Mouse (Mus musculus) neural tube, embryonic 11.5 days (tissue): ENCODE measurements at regions not wholly inside any gene's neighbourhood (a gene's known extent, or its start where the extent isn't known, plus 50 kb on each side); places are given as distances from the start of the nearest gene placed in this dataset.

Source experiments
- ATAC-seq: fragments of 200-750 bp; cut with Nextera tagmentation; 2 replicates; pipeline ENCODE4 v1.8.0; 2017; ENCODE audit warnings: moderate number of reproducible peaks, mild to moderate bottlenecking, moderate TSS enrichment, moderate library complexity; ENCODE audit not compliant: insufficient read depth, low FRiP score, low TSS enrichment
- DNase-seq: peaks from one replicate; pipeline ENCODE4 v3.0.0-alpha.2; 2015; ENCODE audit warnings: low spot score
- H3K27ac ChIP-seq: fragments of 300-500 bp; sonication (generic); 2 replicates; pipeline ENCODE4 v1.5.1; 2014; ENCODE audit warnings: low read depth, mild to moderate bottlenecking, low read length
- H3K27me3 ChIP-seq: fragments of 300-500 bp; sonication (generic); 2 replicates; pipeline ENCODE4 v1.6.1; 2014; ENCODE audit warnings: mild to moderate bottlenecking, low read length, mixed read lengths; ENCODE audit not compliant: control insufficient read depth, insufficient read depth
- H3K36me3 ChIP-seq: fragments of 300-500 bp; sonication (generic); 2 replicates; pipeline ENCODE4 v1.6.1; 2014; ENCODE audit warnings: mild to moderate bottlenecking, low read length, moderate library complexity, mixed read lengths; ENCODE audit not compliant: control insufficient read depth, insufficient read depth
- H3K4me1 ChIP-seq: fragments of 300-500 bp; sonication (generic); 2 replicates; pipeline ENCODE4 v1.6.1; 2014; ENCODE audit warnings: low read length, mixed read lengths; ENCODE audit not compliant: control insufficient read depth, insufficient read depth
- H3K4me2 ChIP-seq: fragments of 300-500 bp; sonication (generic); 2 replicates; pipeline ENCODE4 v1.6.1; 2014; ENCODE audit warnings: low read depth, mild to moderate bottlenecking, moderate library complexity
- H3K4me3 ChIP-seq: fragments of 300-500 bp; sonication (generic); 2 replicates; pipeline ENCODE4 v1.5.1; 2014; ENCODE audit warnings: low read depth, low read length
- H3K9ac ChIP-seq: fragments of 300-500 bp; sonication (generic); 2 replicates; pipeline ENCODE4 v1.6.1; 2014; ENCODE audit warnings: mild to moderate bottlenecking, low read length
- H3K9me3 ChIP-seq: fragments of 300-500 bp; sonication (generic); 2 replicates; pipeline ENCODE4 v1.6.1; 2016; ENCODE audit warnings: low read length; ENCODE audit not compliant: control insufficient read depth
- WGBS: fragments of 180-500 bp; shearing (Covaris S2); extraction: QIAGEN DNeasy Blood & Tissue Kit; methylation state at CpG from one replicate; pipeline ENCODE4 v1.1.7; 2014; 5-methylcytosine and 5-hydroxymethylcytosine counted together

DNA sequence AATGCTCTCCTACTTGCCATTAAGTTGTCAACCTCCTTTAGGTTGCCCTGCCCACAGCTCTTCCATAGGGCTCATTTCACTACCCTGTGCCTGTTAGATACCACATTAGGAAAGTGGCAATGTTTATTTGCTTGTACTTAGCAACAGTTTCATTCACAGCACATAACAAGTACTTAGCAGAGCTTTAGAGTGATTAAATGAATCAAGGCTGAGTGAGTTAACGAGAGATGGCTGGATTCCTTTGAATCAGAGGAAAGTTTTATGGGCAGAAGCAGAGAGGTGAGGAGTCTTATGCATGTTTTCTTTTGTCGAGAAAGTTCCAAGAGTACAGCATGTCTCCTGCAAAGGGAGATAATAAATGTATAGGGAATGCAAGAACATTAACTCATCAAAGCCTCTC, 60.5 kb downstream of the Ptgs2 start:
- no peaks in the 10 kb centered on the region for H3K36me3 ChIP-seq
- DNase-seq (no peak), ATAC-seq (no peak)
- 82% methylated on average over 2 of the region's 2 CpGs for WGBS
- H3K27ac ChIP-seq: no peak overlapping the region
- no peaks in the 10 kb centered on the region for H3K4me1 ChIP-seq
- H3K4me2 ChIP-seq: no peak overlapping the region
- H3K4me3 ChIP-seq: no peak overlapping the region
- H3K27me3 ChIP-seq: no peaks in the 10 kb centered on the region
- no peak overlapping the region for H3K9ac ChIP-seq
- no peaks in the 10 kb centered on the region for H3K9me3 ChIP-seq

GRCm38 (mm10) chr1:150164890-150165596, 65.2 kb downstream of the Ptgs2 start:
- Histone ChIP-seq H3K9me3 (no peaks in the 10 kb centered on the region), H3K36me3 (no peaks in the 10 kb centered on the region), H3K4me1 (no peaks in the 10 kb centered on the region), H3K27me3 (no peaks in the 10 kb centered on the region), H3K4me3 (no peak overlapping the region), H3K4me2 (no peak overlapping the region), H3K27ac (no peak overlapping the region), H3K9ac (no peak overlapping the region)
- no peak for ATAC-seq
- no peak for DNase-seq
- 70% methylated on average over 17 of the region's 17 CpGs for WGBS

GRCm38 (mm10) chr1:150165597-150165973, 65.8 kb downstream of the Ptgs2 start:
- DNase-seq: no peak
- H3K4me3 ChIP-seq: no peak overlapping the region
- no peak overlapping the region for H3K9ac ChIP-seq
- H3K4me1 ChIP-seq: no peaks in the 10 kb centered on the region
- no peak overlapping the region for H3K4me2 ChIP-seq
- H3K9me3 ChIP-seq: no peaks in the 10 kb centered on the region
- ATAC-seq: no peak
- no peak overlapping the region for H3K27ac ChIP-seq
- 84% methylated on average over 7 of the region's 7 CpGs for WGBS
- H3K27me3 ChIP-seq: no peaks in the 10 kb centered on the region
- H3K36me3 ChIP-seq: no peaks in the 10 kb centered on the region

- Histone ChIP-seq H3K4me1 (no peaks in the 10 kb centered on the region), H3K27me3 (no peaks in the 10 kb centered on the region), H3K4me3 (no peak overlapping the region), H3K27ac (no peak overlapping the region), H3K36me3 (no peaks in the 10 kb centered on the region), H3K9ac (no peak overlapping the region), H3K9me3 (no peaks in the 10 kb centered on the region), H3K4me2 (no peak overlapping the region)
- ATAC-seq (no peak), DNase-seq (no peak)
Measured at GRCm38 (mm10) chr1:150167172-150167571, 67.3 kb downstream of the Ptgs2 start.

DNA sequence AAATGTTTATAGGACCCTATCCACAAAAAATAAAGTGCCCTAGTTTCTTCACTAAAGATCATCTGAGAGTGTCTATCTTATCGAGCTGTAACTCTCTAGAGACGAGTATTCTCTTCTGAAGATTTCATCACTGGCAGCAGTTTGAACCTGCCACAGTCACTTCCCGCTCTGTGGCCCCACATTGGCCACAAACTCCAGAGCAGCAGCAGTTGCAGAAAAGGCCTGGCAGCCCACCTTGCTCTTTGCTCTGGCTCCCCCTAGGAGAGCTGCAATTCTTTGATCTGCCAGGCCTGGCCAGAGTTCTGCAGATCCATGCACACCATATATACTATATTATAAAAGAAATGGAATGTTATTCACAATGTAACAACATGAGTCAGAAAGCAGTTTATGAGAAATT, 74.4 kb downstream of the Ptgs2 start:
- Histone ChIP-seq H3K4me3 (no peak overlapping the region), H3K4me2 (no peak overlapping the region), H3K27me3 (no peaks in the 10 kb centered on the region), H3K36me3 (no peaks in the 10 kb centered on the region), H3K9me3 (no peaks in the 10 kb centered on the region), H3K9ac (no peak overlapping the region), H3K27ac (no peak overlapping the region), H3K4me1 (no peaks in the 10 kb centered on the region)
- 85% methylated on average over 3 of the region's 3 CpGs for WGBS
- ATAC-seq: no peak
- DNase-seq: no peak

DNA sequence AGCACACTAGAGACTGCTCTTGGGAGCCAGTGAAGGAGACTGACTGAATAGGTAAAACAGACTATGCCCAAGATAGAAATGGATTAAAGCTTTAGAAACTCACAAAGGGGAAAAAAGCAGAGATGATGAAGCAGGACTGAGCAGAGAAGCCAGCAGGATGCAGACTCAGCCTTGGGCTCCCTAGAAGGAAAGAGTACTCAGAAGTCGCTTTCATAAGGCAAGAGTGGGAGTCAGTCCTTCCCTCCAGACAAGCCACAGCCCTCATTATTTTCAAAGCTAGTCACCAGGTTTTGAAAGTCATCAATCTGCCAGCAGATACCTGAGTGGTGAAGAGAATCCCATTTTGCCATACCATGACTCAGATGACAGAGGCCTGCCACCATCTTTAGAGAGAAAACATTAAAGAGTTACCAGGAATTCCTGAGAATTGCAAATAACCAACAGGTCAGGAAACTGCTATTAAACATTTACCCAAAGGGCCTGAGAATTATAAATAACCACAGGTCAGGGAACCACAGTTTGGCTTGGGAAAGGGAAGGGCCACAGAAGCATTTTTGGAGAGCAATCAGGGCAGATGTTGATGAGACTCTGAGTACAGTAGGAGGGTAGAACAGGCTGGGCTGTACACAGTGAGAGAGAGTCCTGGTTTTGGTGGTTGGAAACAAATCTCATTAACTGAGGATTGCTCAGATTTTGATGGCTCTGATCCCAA, 77.4 kb downstream of the Ptgs2 start:
- Histone ChIP-seq H3K27ac (no peak overlapping the region), H3K36me3 (no peaks in the 10 kb centered on the region), H3K27me3 (no peaks in the 10 kb centered on the region), H3K9me3 (no peaks in the 10 kb centered on the region), H3K4me1 (no peaks in the 10 kb centered on the region), H3K9ac (no peak overlapping the region), H3K4me3 (no peak overlapping the region), H3K4me2 (no peak overlapping the region)
- DNase-seq (no peak), ATAC-seq (no peak)
- 93% methylated on average over 1 of the region's 1 CpGs for WGBS

- Histone ChIP-seq H3K4me2 (no peak overlapping the region), H3K27me3 (no peaks in the 10 kb centered on the region), H3K4me3 (no peak overlapping the region), H3K9ac (no peak overlapping the region), H3K27ac (no peak overlapping the region), H3K4me1 (no peaks in the 10 kb centered on the region), H3K9me3 (no peaks in the 10 kb centered on the region), H3K36me3 (no peaks in the 10 kb centered on the region)
- 92% methylated on average over 2 of the region's 2 CpGs for WGBS
- DNase-seq: no peak
- no peak for ATAC-seq
Measured at GRCm38 (mm10) chr1:150202022-150202421, 102.2 kb downstream of the Ptgs2 start.

- Histone ChIP-seq H3K4me3 (no peak overlapping the region), H3K9me3 (no peaks in the 10 kb centered on the region), H3K4me1 (no peaks in the 10 kb centered on the region), H3K27me3 (no peaks in the 10 kb centered on the region), H3K4me2 (no peak overlapping the region), H3K9ac (no peak overlapping the region), H3K36me3 (no peaks in the 10 kb centered on the region), H3K27ac (no peak overlapping the region)
- ATAC-seq (no peak), DNase-seq (no peak)
Measured at GRCm38 (mm10) chr1:150212454-150212853, 106.8 kb upstream of the Pdc start.

- H3K27me3 ChIP-seq: no peaks in the 10 kb centered on the region
- H3K4me2 ChIP-seq: no peak overlapping the region
- no peak overlapping the region for H3K4me3 ChIP-seq
- no peaks in the 10 kb centered on the region for H3K4me1 ChIP-seq
- 93% methylated on average over 3 of the region's 3 CpGs for WGBS
- no peak overlapping the region for H3K27ac ChIP-seq
- H3K9ac ChIP-seq: no peak overlapping the region
- ATAC-seq: no peak
- H3K9me3 ChIP-seq: no peaks in the 10 kb centered on the region
- no peaks in the 10 kb centered on the region for H3K36me3 ChIP-seq
- no peak for DNase-seq
Measured at GRCm38 (mm10) chr1:150216672-150217071, 102.5 kb upstream of the Pdc start.
